Mouse (Mus musculus): ENCODE data around the gene Nudt7. TPM values are rescaled to one million over a fixed set of nuclear protein-coding genes. Genes with fewer than 3 reads are reported as not detected.

Gene Nudt7
- total and polyA plus RNA-seq, 3 experiments: 9.2 to 16.0 (median 9.9) TPM

- Histone ChIP-seq H3K9me3 (replicated peaks; ENCODE audit: low read length) (no peaks in the 10 kb centered on the region), H3K27me3 (replicated peaks) (no peaks in the 10 kb centered on the region), H3K36me3 (replicated peaks in 1 of 2; ENCODE audit: control insufficient read depth in 1 of 2, insufficient read depth in 1 of 2, low read length in 1 of 2) (no peaks in the 10 kb centered on the region), H3K9ac (ENCODE audit: insufficient read depth, low read depth) (no peak overlapping the region), H3K4me3 (replicated peaks in 1 of 3; ENCODE audit: low read depth in 2 of 3, low read length in 2 of 3, poor library complexity in 1 of 3) (no peak overlapping the region), H3K27ac (ENCODE audit: insufficient read depth, low read depth) (no peak overlapping the region), H3K4me2 (ENCODE audit: insufficient read depth, low read depth, poor library complexity, severe bottlenecking) (no peak overlapping the region), H3K4me1 (ENCODE audit: control insufficient read depth in 1 of 2, insufficient read depth in 2 of 2) (no peaks in the 10 kb centered on the region), H3K79me2 (replicated peaks; ENCODE audit: control insufficient read depth, extremely low read depth, insufficient read depth, poor library complexity, severe bottlenecking) (no peaks in the 10 kb centered on the region)
- dilution Hi-C loops (cut with MboI; ENCODE audit: extremely low pct_ligation_motif_present, extremely low pct_unique_long_range_greater_than_20kb, low sequenced_read_pairs): no loop called here
- TF ChIP-seq PAX5 (IDR thresholded peaks at IDR 0.05; ENCODE audit: low read length): no peak
- TF ChIP-seq JUND (conservative IDR thresholded peaks at IDR 0.05; ENCODE audit: low read depth, low read length): no peak
- no peak for TF ChIP-seq USF2 (conservative IDR thresholded peaks at IDR 0.05; ENCODE audit: low read depth, low read length)
- no peak for TF ChIP-seq RCOR1 (conservative IDR thresholded peaks at IDR 0.05; ENCODE audit: low read depth, low read length)
- no peak for TF ChIP-seq TBP (conservative IDR thresholded peaks at IDR 0.05; ENCODE audit: low read depth, low read length)
- no peak for TF ChIP-seq MAX (IDR thresholded peaks at IDR 0.05; ENCODE audit: low read length)
- TF ChIP-seq ZNF384 (IDR thresholded peaks at IDR 0.05; ENCODE audit: low read depth, low read length): no peak
- TF ChIP-seq MYC (IDR thresholded peaks at IDR 0.05; ENCODE audit: low read depth, low read length): no peak
- no peak for TF ChIP-seq ETS1 (conservative IDR thresholded peaks at IDR 0.05; ENCODE audit: low read depth, low read length)
- TF ChIP-seq CTCF (conservative IDR thresholded peaks at IDR 0.05 in 1 of 2, IDR thresholded peaks at IDR 0.05 in 1 of 2; ENCODE audit: low read depth in 2 of 2, low read length in 2 of 2): peak in 1 of 2 experiments; percentile 39; a peak in 2 of 4 replicates
- TF ChIP-seq POLR2AphosphoS2 (IDR thresholded peaks at IDR 0.05; ENCODE audit: low read depth, low read length): no peak
- TF ChIP-seq ELF1 (IDR thresholded peaks at IDR 0.05; ENCODE audit: low read depth, low read length): no peak
- peak; percentile 38; the same call in 1 of the 2 replicates for TF ChIP-seq SMC3 (IDR thresholded peaks at IDR 0.05; ENCODE audit: low read depth, low read length)
- TF ChIP-seq ZMIZ1 (IDR thresholded peaks at IDR 0.05; ENCODE audit: low read depth, low read length): no peak
- peak; percentile 33 for TF ChIP-seq RAD21 (IDR thresholded peaks at IDR 0.05; ENCODE audit: low read depth, low read length)
- no peak for TF ChIP-seq CHD1 (IDR thresholded peaks at IDR 0.05; ENCODE audit: low read depth, low read length)
- TF ChIP-seq MXI1 (IDR thresholded peaks at IDR 0.05; ENCODE audit: low read depth, low read length): no peak
- no peak for TF ChIP-seq ZKSCAN1 (IDR thresholded peaks at IDR 0.05; ENCODE audit: borderline replicate concordance, low read depth, low read length)
- in situ Hi-C loops (cut with MboI; ENCODE audit: low pct_ligation_motif_present, low pct_unique_long_range_greater_than_20kb, low sequenced_read_pairs): no loop called here
- peak; percentile 9 for DNase-seq (ENCODE audit: extremely low read depth)
Observed at GRCm38 (mm10) chr8:114176721-114177120, 43.4 kb downstream of the Nudt7 start.

DNA sequence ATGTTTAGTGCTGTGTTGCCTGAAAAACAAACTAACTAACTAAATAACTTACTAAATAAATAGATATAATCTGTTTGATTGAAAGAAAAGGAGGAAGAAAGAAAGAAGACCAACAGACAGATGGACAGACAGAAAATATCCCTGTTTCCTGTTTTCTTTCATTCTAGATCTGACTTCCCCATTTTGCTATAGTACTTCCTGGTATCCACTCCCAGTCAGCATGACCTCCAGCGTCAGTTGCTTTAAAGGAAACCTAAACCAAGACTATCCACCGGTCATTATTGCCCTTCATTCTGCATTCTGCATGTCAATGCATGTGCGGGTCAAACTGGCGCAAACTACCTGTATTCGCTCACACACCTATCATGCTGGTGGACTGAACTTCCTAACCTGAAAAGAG, 60.0 kb downstream of the Nudt7 start:
- H3K4me1 ChIP-seq (ENCODE audit: control insufficient read depth in 1 of 2, insufficient read depth in 2 of 2): no peaks in the 10 kb centered on the region
- in situ Hi-C loops (cut with MboI; ENCODE audit: low pct_ligation_motif_present, low pct_unique_long_range_greater_than_20kb, low sequenced_read_pairs): no loop called here
- H3K27ac ChIP-seq (ENCODE audit: insufficient read depth, low read depth): no peak overlapping the region
- H3K36me3 ChIP-seq (replicated peaks in 1 of 2; ENCODE audit: control insufficient read depth in 1 of 2, insufficient read depth in 1 of 2, low read length in 1 of 2): no peaks in the 10 kb centered on the region
- no peak overlapping the region for H3K4me3 ChIP-seq (replicated peaks in 1 of 3; ENCODE audit: low read depth in 2 of 3, low read length in 2 of 3, poor library complexity in 1 of 3)
- H3K4me2 ChIP-seq (ENCODE audit: insufficient read depth, low read depth, poor library complexity, severe bottlenecking): no peak overlapping the region
- no peak overlapping the region for H3K9ac ChIP-seq (ENCODE audit: insufficient read depth, low read depth)
- DNase-seq (ENCODE audit: extremely low read depth): no peak
- TF ChIP-seq POLR2AphosphoS2 (IDR thresholded peaks at IDR 0.05; ENCODE audit: low read depth, low read length) (no peak), MEF2A (IDR thresholded peaks at IDR 0.05; ENCODE audit: borderline replicate concordance, low read depth, low read length) (no peak), ZKSCAN1 (IDR thresholded peaks at IDR 0.05; ENCODE audit: borderline replicate concordance, low read depth, low read length) (no peak), ETS1 (conservative IDR thresholded peaks at IDR 0.05; ENCODE audit: low read depth, low read length) (no peak), CTCF (conservative IDR thresholded peaks at IDR 0.05 in 1 of 2, IDR thresholded peaks at IDR 0.05 in 1 of 2; ENCODE audit: low read depth in 2 of 2, low read length in 2 of 2) (no peak), GABPA (IDR thresholded peaks at IDR 0.05; ENCODE audit: insufficient replicate concordance, low read depth, low read length) (no peak), TBP (conservative IDR thresholded peaks at IDR 0.05; ENCODE audit: low read depth, low read length) (no peak), ZC3H11A (IDR thresholded peaks at IDR 0.05; ENCODE audit: low read depth, low read length) (no peak), MAFK (IDR thresholded peaks at IDR 0.05; ENCODE audit: insufficient replicate concordance, low read length) (no peak)
- no peaks in the 10 kb centered on the region for H3K79me2 ChIP-seq (replicated peaks; ENCODE audit: control insufficient read depth, extremely low read depth, insufficient read depth, poor library complexity, severe bottlenecking)
- dilution Hi-C loops (cut with MboI; ENCODE audit: extremely low pct_ligation_motif_present, extremely low pct_unique_long_range_greater_than_20kb, low sequenced_read_pairs): no loop called here
- peaks cover 47% of the 10 kb centered on the region for H3K9me3 ChIP-seq (replicated peaks; ENCODE audit: low read length)
- H3K27me3 ChIP-seq (replicated peaks): no peaks in the 10 kb centered on the region

Data from CH12.LX (cell line).